Mouse (Mus musculus) spleen, adult 10 weeks (tissue): ENCODE results near the gene Tecpr2. TPM values are rescaled to one million over a fixed set of nuclear protein-coding genes. Genes with fewer than 3 reads are reported as not detected.

ENCODE experiments used
- polyA plus RNA-seq: library from polyadenylated mRNA; stranded (reverse); fragments of 350-450 nt; fragmentation: Illumina TruSeq; extraction: RNeasy Lipid Tissue Mini Kit (QIAGEN cat#74804); gene quantifications from one replicate; pipeline ENCODE4 v1.2.3, GENCODE M21; 2015; ENCODE audit warnings: low replicate concordance; ENCODE audit not compliant: insufficient read depth

Gene Tecpr2
- polyA plus RNA-seq = 4.8 TPM

GRCm38 (mm10) chr12:110889036-110890020 is at the start of gene Tecpr2, which contains the start of gene Cinp:
Gene Tecpr2 (plus strand): TSS chr12:110889264.
Gene Cinp (minus strand): TSS chr12:110889145.

DNA sequence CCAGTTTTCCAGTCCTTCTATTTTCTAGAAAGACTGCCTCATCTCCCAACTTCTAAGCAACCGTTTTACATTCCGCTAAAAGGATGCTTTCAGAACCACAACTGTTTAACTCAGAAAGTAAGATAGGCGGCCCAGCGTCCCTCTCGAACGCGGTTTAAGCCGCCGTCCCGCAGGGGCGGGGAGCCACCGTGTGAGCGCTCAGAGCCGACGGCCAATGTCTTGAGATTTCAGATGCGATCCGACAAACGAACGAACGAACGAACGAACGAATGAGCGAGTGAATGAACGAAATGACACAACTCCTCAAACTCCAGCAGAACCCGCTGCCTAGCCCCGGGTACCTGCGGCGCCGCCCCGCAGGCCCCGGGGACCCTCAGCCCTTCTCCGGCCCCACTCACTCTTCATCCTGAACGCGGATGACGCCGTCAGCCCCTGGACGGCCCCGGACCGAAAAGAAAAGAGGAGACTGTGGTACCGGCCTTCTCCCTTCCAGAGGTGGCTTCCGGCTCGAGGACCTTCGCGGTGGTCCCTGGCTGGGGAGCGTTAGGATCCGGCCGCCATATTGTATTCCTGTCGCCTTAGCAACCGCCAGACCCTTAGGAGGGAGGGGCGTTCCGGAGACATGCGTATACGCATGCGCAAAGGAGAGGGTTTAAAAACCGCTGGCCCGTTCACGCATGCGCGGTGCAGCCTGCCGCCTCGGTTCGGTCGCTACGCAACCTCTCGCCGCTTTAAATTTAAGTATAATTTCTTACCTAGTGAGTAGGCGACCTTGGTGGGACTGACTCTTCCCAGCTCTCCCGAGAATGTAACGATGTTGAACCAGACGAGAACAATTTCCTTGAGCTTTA is 48.5 kb upstream of the Tecpr2 start, which contains the start of gene Mok:
Gene Mok, minus strand, starts transcription at position 592 of the 851 bp plus-strand sequence.

GRCm38 (mm10) chr12:110850010-110850928 is 38.8 kb upstream of the Tecpr2 start, which contains the start of gene Zfp839:
Gene Zfp839 (plus strand): TSS chr12:110850253.

DNA sequence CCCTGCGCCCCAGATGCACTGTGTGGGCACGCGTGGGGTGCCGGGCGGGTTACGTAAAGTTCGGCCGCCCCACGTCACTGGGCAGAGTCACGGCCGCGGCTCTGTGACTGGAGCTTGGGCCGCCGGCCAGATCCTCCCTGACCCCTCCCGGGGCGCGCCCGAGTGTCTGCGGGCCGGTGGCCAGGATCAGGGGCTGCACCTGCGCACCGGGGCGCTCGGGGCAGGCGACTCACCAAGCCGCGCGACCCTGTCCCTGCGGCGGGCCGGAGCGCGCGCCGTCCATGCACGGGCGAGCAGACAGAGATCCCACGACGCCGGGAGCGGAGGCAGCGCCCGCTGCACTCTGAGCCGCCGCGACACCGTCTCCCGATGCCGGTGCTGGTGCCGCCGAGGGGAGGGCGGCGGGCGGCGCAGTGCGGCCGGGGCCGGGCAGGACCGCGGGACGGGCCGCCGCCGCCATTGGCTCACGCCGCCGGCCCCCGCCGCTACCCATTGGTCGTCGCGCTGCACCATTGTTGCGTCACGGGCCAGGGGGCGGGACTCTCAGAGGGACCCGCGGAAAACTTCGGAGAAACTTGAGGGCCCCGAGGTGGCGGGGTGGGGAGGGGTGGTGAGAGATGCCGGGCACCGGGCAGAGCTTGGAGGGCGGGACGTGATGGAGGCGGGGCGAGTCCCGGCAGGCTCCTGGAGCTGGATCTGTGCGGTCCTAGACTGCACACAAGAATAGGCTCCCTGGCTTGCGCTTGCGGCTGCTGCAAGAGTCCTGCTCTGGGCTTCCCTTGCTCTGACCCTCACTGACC is 89.7 kb downstream of the Tecpr2 start, which contains the start of gene Ankrd9:
Gene Ankrd9, minus strand, starts transcription at position 434 of the 800 bp plus-strand sequence.

Other genes with a start within 250 kb of the Tecpr2 start
- gene 1700001K19Rik, start 206.6 kb upstream of the Tecpr2 start, polyA plus RNA-seq = not detected
- 397 TPM for gene Hsp90aa1, start 186.5 kb upstream of the Tecpr2 start, polyA plus RNA-seq
- gene Wdr20, start 151.3 kb upstream of the Tecpr2 start, polyA plus RNA-seq = 32.4 TPM
- gene Mok, start 48.3 kb upstream of the Tecpr2 start, polyA plus RNA-seq = 0.37 TPM
- gene Zfp839, start 39.0 kb upstream of the Tecpr2 start, polyA plus RNA-seq = 10.7 TPM
- 53.4 TPM for gene Cinp, start 119 bp upstream of the Tecpr2 start, polyA plus RNA-seq
- gene Ankrd9, start 89.8 kb downstream of the Tecpr2 start, polyA plus RNA-seq = 0.46 TPM
- gene Rcor1, start 150.1 kb downstream of the Tecpr2 start, polyA plus RNA-seq = 39.1 TPM